Mouse (Mus musculus) liver, adult 2 months (tissue): ENCODE data around the gene Npnt.

Experiments used
- CTCF ChIP-seq: fragments of 200-500 bp; IDR thresholded peaks from 2 replicates; pipeline ENCODE4 v1.5.1; 2011; ENCODE audit warnings: low read depth, low read length, control low read depth
- POLR2A ChIP-seq: fragments of 200-500 bp; IDR thresholded peaks from 2 replicates; pipeline ENCODE4 v1.6.1; 2011; ENCODE audit warnings: low read length, control low read depth; ENCODE audit not compliant: insufficient read depth; ENCODE audit errors: extremely low read depth

DNA sequence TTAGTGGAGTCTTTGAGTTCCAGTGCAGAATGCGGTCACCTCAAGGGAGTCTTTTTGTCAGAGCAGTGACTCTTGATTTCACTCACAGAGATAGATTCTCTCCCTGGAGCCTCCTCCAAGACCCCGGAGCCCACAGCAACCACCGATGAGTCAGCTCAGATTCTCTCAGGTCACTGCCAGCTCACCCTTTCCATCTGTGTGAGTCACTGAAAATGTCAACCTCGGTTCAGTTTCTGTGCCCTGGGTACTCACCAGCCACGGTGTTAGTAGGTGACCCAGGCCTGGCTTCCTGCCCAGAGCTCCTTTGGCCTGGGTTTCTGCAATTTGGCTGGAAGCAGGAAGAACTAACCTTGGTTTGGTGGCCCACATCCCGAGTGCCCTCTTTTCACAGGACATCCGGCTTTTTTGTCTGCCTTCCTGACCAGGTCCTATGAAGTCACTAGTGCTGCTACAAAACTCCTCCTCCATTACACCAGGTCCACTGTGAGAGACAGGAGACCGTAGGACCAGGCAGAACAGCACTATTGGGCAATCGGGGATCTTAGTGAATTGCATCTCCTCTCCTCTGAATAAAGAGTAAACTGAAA lies 78.7 kb downstream of the Npnt start:
- TF ChIP-seq CTCF = no peak
- no peak for TF ChIP-seq POLR2A
